Comparison of ENCODE assay signal across 16 mouse cellular contexts in the genomic region with DNA sequence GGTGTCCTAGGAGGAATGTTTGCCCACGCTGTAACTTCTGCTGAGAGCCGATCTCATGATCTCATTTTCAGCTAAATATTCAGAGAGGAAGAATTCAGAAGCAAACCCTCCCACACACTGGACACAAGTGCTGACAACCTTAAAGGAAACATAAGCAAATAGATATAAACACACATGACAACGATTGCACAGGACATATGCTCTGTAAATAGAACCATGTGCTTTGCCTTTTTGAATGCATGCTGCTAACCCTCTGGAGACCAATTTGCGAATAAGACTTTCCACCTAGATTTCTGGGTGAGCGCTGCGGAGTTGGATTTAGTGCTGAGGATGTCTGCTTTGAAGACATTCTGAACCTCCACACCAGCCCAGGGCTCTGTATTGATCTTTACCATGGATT.
"Had no signal": no experiment of that assay in that cellular context is flagged by ENCODE, and none has a peak within 500 bp of the region (broad histone marks: within the 10 kb centered on the region; RNA-seq: fewer than 3 reads in every experiment).

No protein-coding gene starts in this region.

- H3K27me3 ChIP-seq: limb, embryonic 13.5 days; neural tube, embryonic 15.5 days had no signal

- ATAC-seq: lung, postnatal 0 days had no signal

- DNase-seq: kidney, postnatal 10 days; kidney, postnatal 4 days; left cerebral cortex, postnatal 4 days; lung, adult 18-20 months; lung, postnatal 36 days; right cerebral cortex, postnatal 4 days; spleen, adult 18-20 months; thymus, adult 18-20 months; thymus, postnatal 14 days had no signal

- H3K36me3 ChIP-seq: limb, embryonic 13.5 days; midbrain, embryonic 10.5 days; neural tube, embryonic 15.5 days had no signal

- H3K9me3 ChIP-seq: limb, embryonic 13.5 days; midbrain, embryonic 10.5 days; neural tube, embryonic 15.5 days had no signal

- H3K4me2 ChIP-seq: limb, embryonic 13.5 days; neural tube, embryonic 15.5 days had no signal

- H3K27ac ChIP-seq: layer of hippocampus, adult 2 months; limb, embryonic 13.5 days; liver, embryonic 14.5 days; midbrain, embryonic 10.5 days; neural tube, embryonic 15.5 days had no signal

- H3K4me1 ChIP-seq: limb, embryonic 13.5 days; midbrain, embryonic 10.5 days had no signal

- H3K9ac ChIP-seq: limb, embryonic 13.5 days; liver, embryonic 14.5 days; neural tube, embryonic 15.5 days had no signal

- H3K4me3 ChIP-seq: layer of hippocampus, adult 2 months; limb, embryonic 13.5 days; midbrain, embryonic 10.5 days; myocyte; neural tube, embryonic 15.5 days had no signal
